Mouse (Mus musculus) kidney, adult 18-20 months (tissue): ENCODE measurements around the gene Ccdc136.

Experiments used
- DNase-seq: peaks from one replicate; pipeline ENCODE4 v3.0.0; 2021

Ccdc136 gene

DNA sequence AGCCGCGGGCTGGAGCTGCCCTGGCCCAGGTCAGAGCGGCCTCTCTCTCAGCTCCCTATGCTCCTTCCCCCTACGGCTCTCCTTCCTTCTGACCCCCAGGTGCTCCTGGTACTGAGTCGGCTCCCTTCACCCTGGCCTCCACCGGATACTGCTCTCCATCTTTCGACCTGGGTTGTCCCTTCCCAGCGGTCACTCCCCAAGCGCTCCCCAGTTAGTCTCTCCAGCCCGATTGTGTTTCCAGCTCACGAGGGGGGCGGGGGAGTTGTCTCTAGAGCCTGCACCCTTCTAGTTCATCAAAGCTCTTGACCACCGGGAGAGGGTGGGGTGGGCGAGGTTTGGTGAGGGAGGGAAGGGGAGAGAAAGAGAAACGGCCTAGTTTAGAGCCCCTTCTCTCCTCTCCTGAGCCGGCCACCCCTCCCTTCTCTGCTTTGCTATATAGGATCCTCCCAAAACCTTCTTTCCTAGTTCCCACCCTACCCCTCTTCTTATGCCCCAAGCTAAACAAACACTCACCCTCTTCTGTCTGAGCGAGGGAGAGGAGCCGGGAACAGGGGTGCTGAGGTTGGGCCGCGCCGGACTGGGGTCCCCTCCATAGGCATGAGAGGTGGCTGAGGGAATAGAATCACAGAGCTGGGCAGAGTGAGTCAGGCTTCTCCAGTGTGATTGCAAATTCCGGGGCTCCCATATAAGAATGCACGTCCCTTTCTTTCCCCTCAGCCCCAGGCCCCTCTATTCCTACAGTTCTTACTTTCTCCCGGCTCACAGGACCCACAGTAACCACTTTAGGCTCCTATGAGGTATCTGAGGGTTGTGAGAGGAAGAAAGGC is 818 bp downstream of the Ccdc136 start:
- no peak for DNase-seq

DNA sequence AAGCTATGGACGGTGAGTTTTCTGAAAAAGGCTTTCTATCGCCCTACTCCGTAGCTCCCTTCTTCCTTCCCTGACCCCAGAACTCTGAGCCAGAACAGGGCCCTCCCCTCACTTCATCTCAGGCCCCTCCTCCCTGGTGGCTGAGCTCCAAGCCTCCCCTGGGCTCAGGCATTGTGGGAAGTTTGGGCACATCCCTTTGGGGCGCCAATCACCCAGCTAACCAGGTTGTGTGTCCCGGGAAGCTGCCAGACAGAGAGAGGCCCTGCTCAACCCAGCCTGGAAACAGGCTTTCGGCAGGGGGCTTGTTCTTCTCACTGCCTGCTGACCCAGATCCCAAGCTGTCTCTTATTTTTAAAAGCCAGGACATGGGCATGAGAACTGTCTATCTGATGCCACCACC is 1.5 kb downstream of the Ccdc136 start:
- no peak for DNase-seq

- no peak for DNase-seq
These were observed 3.7 kb downstream of the Ccdc136 start for GRCm38 (mm10) chr6:29399851-29400250.

DNA sequence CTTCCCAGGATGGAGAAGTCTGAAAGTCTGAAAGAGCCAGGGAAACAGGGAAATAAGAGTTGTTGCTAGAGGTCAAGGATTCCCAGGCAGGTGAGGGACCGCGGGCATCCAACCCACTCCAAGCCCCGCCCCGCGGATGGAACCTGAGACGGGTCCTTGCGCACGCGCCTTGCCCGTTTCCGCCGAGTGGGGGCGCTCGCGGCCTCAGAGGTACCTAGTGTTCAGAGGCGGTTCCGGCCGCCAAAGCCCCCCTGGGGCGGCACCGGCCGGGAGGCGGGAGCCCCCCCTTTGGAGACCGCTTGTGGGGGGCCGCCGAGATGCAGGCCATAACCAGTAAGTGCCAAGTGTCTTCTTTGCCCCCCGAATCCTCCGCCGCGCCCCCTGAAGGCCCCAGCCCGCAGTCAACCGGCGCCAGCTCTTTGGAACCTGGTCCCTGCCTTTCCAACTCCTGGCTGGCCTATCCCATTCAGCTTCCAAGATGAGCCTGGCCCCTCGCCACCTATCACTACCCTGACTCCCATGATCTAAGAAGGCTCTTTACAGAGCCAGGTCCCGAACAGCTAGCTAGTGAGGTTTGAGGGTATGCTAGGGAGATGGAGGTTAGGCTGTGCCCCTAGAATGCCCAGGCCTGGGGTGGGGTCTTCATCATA is 6.7 kb downstream of the Ccdc136 start:
- no peak for DNase-seq

GRCm38 (mm10) chr6:29406412-29406811 is 10.3 kb downstream of the Ccdc136 start:
- no peak for DNase-seq

- DNase-seq, result no peak
These were observed 19.3 kb downstream of the Ccdc136 start for GRCm38 (mm10) chr6:29415446-29415845.

GRCm38 (mm10) chr6:29420596-29420995 is 24.5 kb downstream of the Ccdc136 start:
- no peak for DNase-seq

- DNase-seq, result no peak
These were observed 29.0 kb downstream of the Ccdc136 start for GRCm38 (mm10) chr6:29425118-29425517.

DNA sequence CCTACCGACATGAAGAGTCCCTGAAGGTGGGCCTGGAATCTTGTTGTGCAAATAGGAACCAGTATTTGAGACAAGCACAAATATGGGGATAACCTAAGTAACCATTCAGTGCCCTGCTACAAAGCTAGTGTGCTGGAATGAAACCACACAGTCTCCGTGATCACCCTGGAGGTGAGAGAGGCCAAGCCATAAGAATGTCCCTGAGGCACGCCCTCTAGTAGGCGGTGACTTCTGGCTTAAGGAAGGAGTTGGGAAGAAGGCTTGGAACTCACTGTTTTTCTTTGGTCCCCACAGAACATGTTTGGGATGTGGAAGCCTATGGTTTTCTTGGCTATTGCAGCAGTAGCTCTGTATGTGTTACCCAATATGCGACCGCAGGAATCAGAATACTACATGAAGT is 30.2 kb downstream of the Ccdc136 start:
- no peak for DNase-seq

DNA sequence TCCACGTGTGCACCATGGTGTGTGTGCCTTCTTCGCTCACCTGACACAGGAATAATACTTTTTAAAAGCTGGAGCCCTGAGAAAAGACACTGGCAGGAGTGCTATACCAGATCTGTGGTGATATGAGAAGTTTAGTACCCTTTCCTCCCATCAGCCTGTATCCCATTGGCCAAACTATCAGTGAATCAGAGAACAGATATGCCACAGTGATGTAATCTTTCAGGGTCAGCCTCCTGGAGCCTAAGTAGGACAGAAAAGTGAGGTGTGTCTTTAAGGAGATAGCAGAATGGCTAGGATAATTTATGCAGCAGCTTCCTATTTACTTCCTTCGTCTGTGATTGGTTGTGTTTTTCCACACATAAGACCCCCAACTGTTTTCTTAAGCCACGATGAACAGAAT is 32.1 kb downstream of the Ccdc136 start:
- no peak for DNase-seq

GRCm38 (mm10) chr6:29430681-29431420 is 34.7 kb downstream of the Ccdc136 start:
- no peak for DNase-seq

DNA sequence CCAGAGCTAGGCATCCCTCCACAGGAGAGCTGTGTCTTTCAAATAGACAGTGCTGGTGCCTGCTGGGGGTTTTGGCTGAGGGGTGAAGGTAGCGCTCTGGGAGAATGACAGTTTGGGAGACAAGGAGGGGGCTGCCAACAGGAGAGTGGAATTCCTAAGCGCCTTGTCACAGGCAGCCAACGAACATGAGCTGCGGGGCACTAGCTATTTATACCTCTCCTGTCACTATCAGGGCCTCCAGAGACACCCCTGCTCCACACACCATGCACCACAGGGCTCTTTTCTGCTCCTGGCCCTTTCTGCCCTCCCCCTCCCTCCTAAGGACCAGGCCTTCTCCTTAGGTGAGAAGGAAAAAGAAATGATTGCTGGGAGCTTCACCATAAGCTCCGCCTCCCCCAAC is 35.4 kb downstream of the Ccdc136 start:
- DNase-seq, result no peak

DNA sequence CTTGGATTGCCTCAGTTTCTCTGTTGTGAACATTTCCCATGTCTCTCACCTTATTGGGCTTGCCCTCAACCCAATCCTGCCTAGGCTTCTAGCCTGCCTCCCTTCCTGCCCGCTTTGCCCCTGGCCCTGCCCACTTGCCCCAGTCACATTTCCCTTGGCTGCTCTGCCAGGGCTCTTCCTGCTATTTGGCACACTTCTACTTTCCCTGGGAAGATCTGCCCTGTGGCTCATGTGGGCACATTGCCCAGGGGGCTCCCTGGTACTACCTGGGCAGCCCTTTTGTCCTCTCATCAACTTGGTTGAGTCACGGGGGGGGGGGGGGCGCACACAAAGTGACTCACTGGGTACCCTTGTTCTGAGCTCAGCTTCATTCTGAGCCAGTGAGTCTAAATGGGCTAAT is 36.0 kb downstream of the Ccdc136 start:
- no peak for DNase-seq

DNA sequence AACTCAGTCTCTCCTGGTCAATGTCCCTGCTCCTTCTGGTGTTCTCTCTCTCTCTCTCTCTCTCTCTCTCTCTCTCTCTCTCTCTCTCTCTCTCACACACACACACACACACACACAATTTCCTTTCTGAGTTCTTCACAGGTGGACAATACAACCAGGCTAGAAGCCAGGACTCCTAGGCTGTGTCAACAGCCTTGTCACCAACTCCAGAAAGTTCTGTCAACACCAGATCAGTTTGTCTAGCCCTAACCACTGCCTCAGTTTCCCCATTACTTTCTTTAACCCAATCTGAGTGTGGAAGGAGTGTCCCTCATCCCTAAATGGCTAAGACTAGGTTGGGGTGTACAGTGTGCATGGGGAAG is 36.5 kb downstream of the Ccdc136 start:
- no peak for DNase-seq

DNA sequence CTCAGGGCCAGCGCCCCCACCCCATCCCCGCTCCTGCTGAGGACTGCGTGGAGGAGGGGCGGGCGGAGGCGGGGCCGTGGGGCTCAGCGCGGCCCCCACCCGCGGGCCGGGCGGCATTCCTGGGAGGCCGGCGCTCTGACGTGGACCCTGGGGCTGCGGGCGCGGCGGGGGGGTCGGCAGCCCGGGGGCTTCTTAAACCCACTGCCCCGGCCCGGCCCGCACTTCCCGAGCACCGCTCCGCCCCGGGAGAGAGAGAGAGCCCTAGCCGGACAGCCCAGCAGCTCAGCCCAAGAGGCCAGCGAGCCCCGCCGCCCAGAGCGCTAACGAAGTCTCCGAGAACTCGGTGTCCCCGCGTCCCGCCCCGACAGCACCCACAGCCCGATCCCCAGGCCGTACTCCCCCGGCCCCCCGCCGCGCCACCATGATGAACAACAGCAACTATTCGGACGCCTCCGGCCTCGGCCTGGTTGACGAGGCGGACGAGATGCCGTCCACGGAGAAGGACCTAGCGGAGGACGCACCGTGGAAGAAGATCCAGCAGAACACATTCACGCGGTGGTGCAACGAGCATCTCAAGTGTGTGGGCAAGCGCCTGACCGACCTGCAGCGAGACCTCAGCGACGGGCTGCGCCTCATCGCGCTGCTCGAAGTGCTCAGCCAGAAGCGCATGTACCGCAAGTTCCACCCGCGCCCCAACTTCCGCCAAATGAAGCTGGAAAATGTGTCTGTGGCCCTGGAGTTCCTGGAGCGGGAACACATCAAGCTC is 37.1 kb downstream of the Ccdc136 start, which contains the start of gene Flnc:
TSS of gene Flnc (plus strand) at position 219 of the 766 bp plus-strand sequence.
- peak; percentile 22 for DNase-seq

DNA sequence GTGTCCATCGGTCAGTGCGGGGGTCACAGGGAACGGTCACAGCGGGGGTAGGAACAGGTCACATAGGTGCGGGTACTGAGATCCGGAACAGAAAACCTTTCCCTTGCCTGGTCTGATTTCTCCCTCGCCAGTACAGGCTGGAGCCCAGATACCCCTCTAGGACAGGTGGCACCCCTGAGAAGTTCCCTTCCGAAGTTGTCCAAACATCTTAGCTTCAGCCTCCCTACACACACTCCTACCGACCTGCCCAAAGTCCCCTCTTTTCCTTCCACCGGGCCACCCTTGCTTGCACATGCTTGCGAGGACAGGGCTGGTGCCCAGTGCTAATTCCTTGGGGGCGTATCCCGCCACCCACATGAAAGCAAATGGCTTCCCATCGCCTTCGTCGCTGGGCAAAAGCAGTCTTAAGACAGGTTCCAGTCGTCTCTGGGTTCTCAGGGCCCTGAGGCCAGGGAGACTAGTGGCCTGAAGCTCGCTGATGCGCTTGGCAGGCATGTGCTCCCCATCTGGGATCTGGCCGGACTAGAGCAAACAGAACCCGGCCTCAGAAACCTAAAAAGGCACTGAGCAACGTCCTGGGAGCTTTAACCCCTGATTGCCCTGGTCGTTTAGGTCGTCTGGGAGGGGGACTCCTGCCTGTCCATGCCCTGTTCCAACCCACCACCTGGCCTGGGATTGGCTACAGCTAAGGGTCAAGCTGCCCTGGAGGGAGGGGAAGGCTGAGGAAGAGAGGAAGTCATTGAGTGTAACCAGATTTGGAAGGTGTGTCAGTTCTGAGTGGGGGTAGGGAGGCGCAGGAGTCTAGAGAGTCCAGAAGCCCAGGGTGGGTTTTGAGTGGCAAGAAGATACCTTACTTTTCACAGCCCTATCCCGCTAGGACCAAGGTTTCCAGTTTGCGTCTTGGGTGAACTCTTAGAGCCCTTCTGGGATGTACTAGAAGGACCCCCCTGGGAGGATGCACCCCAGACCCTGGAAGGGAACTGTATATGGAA is 38.0 kb downstream of the Ccdc136 start:
- no peak for DNase-seq

DNA sequence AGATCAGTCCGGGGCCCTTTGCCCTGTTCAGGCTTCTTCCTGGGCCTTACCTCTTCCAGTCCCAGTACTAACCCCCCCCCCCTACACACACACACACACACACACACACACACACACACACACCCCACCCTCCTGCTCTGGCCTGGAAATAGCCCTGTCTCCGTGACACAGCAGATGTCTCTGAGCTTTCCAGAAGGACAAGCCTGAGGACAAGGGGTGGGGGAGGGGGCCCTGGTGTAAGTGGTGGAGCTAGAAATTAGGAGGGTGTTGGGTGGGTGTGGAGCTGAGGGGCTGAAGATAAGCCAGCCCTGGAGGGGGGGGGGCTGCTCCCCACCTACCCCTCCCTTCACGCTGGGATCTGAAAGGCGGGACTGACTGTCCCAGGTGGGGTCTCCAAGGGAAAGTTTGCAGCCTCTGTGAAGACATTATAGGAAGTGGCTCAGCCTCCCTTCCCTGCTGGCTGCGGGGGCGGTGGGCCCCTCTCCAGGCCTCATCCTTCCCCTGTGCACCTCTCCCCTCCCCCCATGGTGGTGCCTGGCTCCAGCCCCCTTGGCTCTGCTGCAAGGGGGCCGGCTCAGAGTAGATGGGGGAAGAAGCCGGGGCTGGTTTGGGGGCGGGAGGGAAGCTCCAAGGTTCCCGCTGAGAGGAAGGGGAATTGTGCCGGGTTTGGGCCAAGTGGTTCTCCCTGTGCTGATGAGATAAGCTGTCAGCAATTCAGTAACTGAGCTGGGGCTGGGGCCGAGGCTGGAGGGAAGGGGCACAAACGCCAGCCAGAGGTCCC is 39.0 kb downstream of the Ccdc136 start:
- no peak for DNase-seq

DNA sequence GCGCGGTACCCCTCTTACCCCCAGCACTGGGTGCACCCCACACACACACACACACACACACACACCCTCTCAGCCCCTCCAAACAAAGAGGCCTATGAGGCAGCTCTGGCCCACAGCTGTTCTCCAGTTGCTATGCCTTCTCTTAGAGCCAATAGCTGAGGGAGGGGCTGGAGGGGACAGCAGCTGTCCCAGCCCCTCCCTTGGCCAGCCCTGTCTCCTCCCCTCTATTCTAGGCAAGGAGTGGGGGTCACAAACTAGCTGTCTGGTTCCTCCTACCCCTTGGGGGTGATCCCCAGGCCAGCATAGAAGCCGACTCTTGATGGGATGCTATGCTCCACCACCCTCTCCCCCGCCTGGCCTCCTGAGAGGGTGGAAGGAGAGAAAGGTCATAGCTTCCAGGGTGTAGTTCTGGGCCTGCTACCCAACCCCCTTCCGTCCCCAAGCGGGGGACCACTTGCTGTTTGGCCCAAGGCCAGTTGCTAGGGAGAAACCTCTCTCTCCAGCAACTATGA is 39.9 kb downstream of the Ccdc136 start:
- DNase-seq, result no peak

DNA sequence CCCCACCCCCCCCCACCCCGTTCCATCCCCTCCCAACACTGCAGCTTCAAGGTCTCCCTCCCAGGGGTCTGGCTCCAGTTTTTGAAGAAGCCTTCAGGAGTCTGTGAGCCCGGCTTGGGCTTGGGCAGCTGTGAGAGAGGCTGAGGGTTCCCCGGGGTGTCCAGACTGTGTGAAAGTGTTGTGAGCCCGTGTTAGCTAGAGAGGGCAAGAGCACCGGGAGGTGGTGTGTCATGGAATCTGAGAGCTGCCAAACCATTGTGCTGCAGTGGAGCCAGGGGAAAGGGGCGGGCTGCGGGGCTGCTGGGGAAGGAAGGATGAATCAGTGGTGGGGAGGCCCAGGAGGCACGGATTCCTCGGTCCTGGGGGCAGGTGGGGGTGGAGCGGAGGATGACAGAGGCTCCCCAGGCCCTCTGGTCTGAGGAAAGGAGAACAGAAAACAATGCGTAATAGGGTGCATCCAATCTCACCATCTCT is 40.4 kb downstream of the Ccdc136 start:
- DNase-seq, result no peak

DNA sequence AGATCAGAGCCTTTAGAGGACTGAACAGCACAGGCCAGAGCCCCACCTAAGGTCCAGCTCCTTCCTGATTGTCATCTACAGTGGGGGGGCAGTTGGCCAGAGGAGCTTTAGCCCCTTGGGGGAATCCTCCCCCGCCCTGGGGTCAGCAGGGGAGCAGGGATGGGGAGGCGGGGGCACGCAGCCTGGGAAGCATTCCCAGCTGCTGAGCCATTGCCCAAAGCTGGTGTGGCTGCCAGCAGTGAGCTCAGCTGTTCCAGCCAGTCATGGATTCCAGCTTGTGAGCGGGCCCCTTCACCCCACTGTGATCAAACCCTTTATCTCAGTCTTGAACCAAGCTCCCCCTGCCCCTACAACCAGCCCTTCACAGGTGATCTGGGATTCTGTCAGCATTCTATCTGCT is 43.1 kb downstream of the Ccdc136 start:
- no peak for DNase-seq

GRCm38 (mm10) chr6:29439789-29440188 is 43.7 kb downstream of the Ccdc136 start:
- no peak for DNase-seq
